In the genomic region with DNA sequence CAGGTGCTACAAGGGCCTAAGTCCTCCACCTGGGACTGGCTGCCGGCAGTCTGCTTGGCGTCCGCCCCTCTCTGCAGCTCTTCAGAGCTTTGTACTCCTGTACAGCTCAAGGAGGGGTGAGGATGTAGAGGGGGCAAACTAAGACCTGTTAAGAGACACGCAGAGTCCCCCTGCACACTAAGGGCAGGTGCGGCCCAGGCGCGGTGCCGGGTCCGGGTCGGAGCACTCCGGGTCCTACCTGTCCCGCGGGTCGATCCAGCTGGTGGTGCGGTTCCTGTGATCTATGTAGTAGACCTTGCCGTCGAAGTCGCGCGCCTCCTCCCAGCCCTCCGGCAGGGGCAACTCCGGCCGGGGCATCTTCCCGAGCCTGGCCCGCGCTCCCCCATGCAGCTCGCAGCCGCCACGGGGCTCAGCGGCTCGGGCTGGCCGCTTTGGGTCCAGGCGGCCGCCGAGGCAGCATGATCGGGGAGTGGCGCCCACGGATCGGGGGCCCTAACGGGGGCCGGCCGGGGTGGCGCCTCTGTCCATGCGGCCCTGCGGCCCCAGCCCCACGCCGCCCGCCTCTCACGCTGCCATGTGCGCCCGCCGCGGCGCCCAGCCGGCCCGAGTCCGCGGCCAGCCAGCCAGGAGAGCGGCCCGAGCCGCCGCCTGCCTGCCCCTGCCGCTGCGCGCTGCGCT, we compare ENCODE assay signal across 9 mouse cellular contexts. TPM values are rescaled to one million over a fixed set of nuclear protein-coding genes. Genes with fewer than 3 reads are reported as not detected.
DNase-seq lines count a peak whose midpoint lies in the region; ATAC-seq and TF ChIP-seq lines count a peak whose summit lies in the region.
"Had no signal": no experiment of that assay in that cellular context is flagged by ENCODE, and none has a peak within 500 bp of the region (broad histone marks: within the 10 kb centered on the region; RNA-seq: fewer than 3 reads in every experiment).

No protein-coding gene starts in this region.

- no peak overlapping the region for H3K27ac ChIP-seq in cerebellum, adult 2 months (ENCODE audit: insufficient read depth, low read length)
- H3K27ac ChIP-seq in hindbrain, embryonic 13.5 days, result peak overlapping the region; percentile 64
- no peak overlapping the region for H3K27ac ChIP-seq in liver, embryonic 15.5 days (replicated peaks)
- H3K27ac ChIP-seq in stomach, postnatal 0 days (replicated peaks), result peak overlapping the region; percentile 78

- H3K4me1 ChIP-seq in cerebellum, adult 2 months (ENCODE audit: control insufficient read depth, insufficient read depth, low read length), result peaks cover 4% of the 10 kb centered on the region; the same call in 1 of the 2 replicates
- H3K4me1 ChIP-seq in hindbrain, embryonic 13.5 days (replicated peaks), result peaks cover 45% of the 10 kb centered on the region
- H3K4me1 ChIP-seq in liver, embryonic 15.5 days (replicated peaks), result peaks cover 3% of the 10 kb centered on the region; the same call in 1 of the 2 replicates
- H3K4me1 ChIP-seq in stomach, postnatal 0 days (replicated peaks; ENCODE audit: control insufficient read depth, insufficient read depth), result no peaks in the 10 kb centered on the region

- no peak for TF ChIP-seq POLR2A in cerebellum, adult 2 months (IDR thresholded peaks at IDR 0.05; ENCODE audit: borderline replicate concordance, insufficient read depth, low read length)

- TF ChIP-seq EP300 in stomach, postnatal 0 days (optimal IDR thresholded peaks at IDR 0.05), result no peak

- no peaks in the 10 kb centered on the region for H3K36me3 ChIP-seq in hindbrain, embryonic 13.5 days
- H3K36me3 ChIP-seq in liver, embryonic 15.5 days (replicated peaks), result no peaks in the 10 kb centered on the region
- no peaks in the 10 kb centered on the region for H3K36me3 ChIP-seq in stomach, postnatal 0 days (ENCODE audit: control insufficient read depth, insufficient read depth, low read length)

- TF ChIP-seq CTCF in cerebellum, adult 2 months (IDR thresholded peaks at IDR 0.05; ENCODE audit: borderline replicate concordance, insufficient read depth, low read depth, low read length), result no peak
- TF ChIP-seq CTCF in stomach, postnatal 0 days (IDR thresholded peaks at IDR 0.05; ENCODE audit: low read depth), result no peak

- H3K9me3 ChIP-seq in hindbrain, embryonic 13.5 days, result no peaks in the 10 kb centered on the region
- no peaks in the 10 kb centered on the region for H3K9me3 ChIP-seq in liver, embryonic 15.5 days (replicated peaks)
- H3K9me3 ChIP-seq in stomach, postnatal 0 days (ENCODE audit: control insufficient read depth, low read length), result no peaks in the 10 kb centered on the region

- WGBS in cerebellum, adult 2 months, result under 1% methylated on average over 53 of the region's 66 CpGs
- WGBS in hindbrain, embryonic 13.5 days, result under 1% methylated on average over 64 of the region's 66 CpGs
- under 1% methylated on average over 46 of the region's 66 CpGs for whole genome bisulfite sequencing in liver, embryonic 15.5 days (ENCODE audit: insufficient replicate concordance)
- whole genome bisulfite sequencing in stomach, postnatal 0 days, result 1% methylated on average over 30 of the region's 66 CpGs

- no peaks in the 10 kb centered on the region for H3K27me3 ChIP-seq in cerebellum, adult 2 months (ENCODE audit: control insufficient read depth, insufficient read depth, low read length)
- peaks cover 17% of the 10 kb centered on the region for H3K27me3 ChIP-seq in hindbrain, embryonic 13.5 days
- peaks cover 49% of the 10 kb centered on the region for H3K27me3 ChIP-seq in liver, embryonic 15.5 days
- no peaks in the 10 kb centered on the region for H3K27me3 ChIP-seq in stomach, postnatal 0 days (ENCODE audit: control insufficient read depth, insufficient read depth, low read length)
- H3K27me3 ChIP-seq: CH12.LX had no signal

- peak; percentile 52 for ATAC-seq in hindbrain, embryonic 13.5 days (ENCODE audit: low FRiP score)
- ATAC-seq in liver, embryonic 15.5 days (ENCODE audit: insufficient read depth), result peak; percentile 43
- peak; percentile 38 for ATAC-seq in stomach, postnatal 0 days (ENCODE audit: low FRiP score, low TSS enrichment)

- peak overlapping the region; percentile 92 for H3K9ac ChIP-seq in hindbrain, embryonic 13.5 days
- H3K9ac ChIP-seq in liver, embryonic 15.5 days, result no peak overlapping the region; the same call in 1 of the 2 replicates
- H3K9ac ChIP-seq in stomach, postnatal 0 days (ENCODE audit: low read length), result peak overlapping the region; percentile 75

- peak overlapping the region; percentile 80 for H3K4me2 ChIP-seq in hindbrain, embryonic 13.5 days
- peak overlapping the region; percentile 52 for H3K4me2 ChIP-seq in liver, embryonic 15.5 days
- H3K4me2 ChIP-seq in stomach, postnatal 0 days (replicated peaks; ENCODE audit: low read depth), result peak overlapping the region; percentile 88

- peak; percentile 24 to 44 for DNase-seq in cerebellum, adult 2 months
- DNase-seq in cerebellum, adult 9-10 months, result no peak
- peak; percentile 56 for DNase-seq in 3134 (ENCODE audit: extremely low read depth, insufficient read length, low spot score)
- DNase-seq in embryo, embryonic 11 days, result peak; percentile 60
- DNase-seq in stomach, postnatal 0 days (ENCODE audit: low spot score), result peak; percentile 59
- no peak for DNase-seq in left cerebral cortex, adult 8-10 months (ENCODE audit: low spot score in 2 of 2)

- H3K4me3 ChIP-seq in cerebellum, adult 2 months (replicated peaks; ENCODE audit: insufficient read depth, low read depth, low read length), result peak overlapping the region; percentile 31
- peak overlapping the region; percentile 74 for H3K4me3 ChIP-seq in hindbrain, embryonic 13.5 days
- peak overlapping the region; percentile 53 for H3K4me3 ChIP-seq in liver, embryonic 15.5 days (replicated peaks)
- H3K4me3 ChIP-seq in stomach, postnatal 0 days (ENCODE audit: low read depth, low read length), result peak overlapping the region; percentile 63

RNA-seq across cellular contexts. Expression of a gene that starts 0.5 kb away (rescaled TPM):
- 26.3 and 28.5 TPM in 2 replicates for polyA plus RNA-seq in cerebellum, adult 2 months (2012; rRNA removed)
- polyA plus RNA-seq in hindbrain, embryonic 13.5 days (2015; fragmentation: Nextera tagmentation; extraction: Ambion mirVana), result 6.7 and 7.1 TPM in 2 replicates
- 2.0 and 2.8 TPM in 2 replicates for polyA plus RNA-seq in liver, embryonic 15.5 days (2015; fragmentation: Nextera tagmentation; extraction: Ambion mirVana)
- polyA plus RNA-seq in stomach, postnatal 0 days (2015; fragmentation: Nextera tagmentation; extraction: Ambion mirVana), result 7.8 and 9.0 TPM in 2 replicates
- total RNA-seq in left cerebral cortex, adult 8-10 months (2022), result 100 to 1,000 TPM in 3 of 4 experiments, 10 to 100 TPM in 1; 95.1 to 109 (median 101) TPM

Comparison
In these comparisons a context has a peak if more than half of its experiments do, and no peak if none do; other contexts are left out.
1. DNase-seq: peak in cerebellum, adult 2 months (2 of 2), 3134 (single experiment), embryo, embryonic 11 days (single experiment) and stomach, postnatal 0 days (single experiment); none in cerebellum, adult 9-10 months (single experiment) and left cerebral cortex, adult 8-10 months (0 of 2).
2. H3K27ac ChIP-seq: peak in hindbrain, embryonic 13.5 days (single experiment) and stomach, postnatal 0 days (single experiment); none in cerebellum, adult 2 months (single experiment) and liver, embryonic 15.5 days (single experiment).
3. Peak in every context shown above with its lines, with median percentiles within 50 percentile points of each other: H3K4me3 ChIP-seq, ATAC-seq and H3K4me2 ChIP-seq.